Mouse (Mus musculus) granulocyte monocyte progenitor cell, adult 5-6 weeks (primary cell): ENCODE measurements at regions not wholly inside any gene's neighbourhood (a gene's known extent, or its start where the extent isn't known, plus 50 kb on each side); places are given as distances from the start of the nearest gene placed in this dataset.

Source experiments
- ATAC-seq: replicated peaks from 2 replicates; pipeline ENCODE4 v1.8.0; 2016; ENCODE audit warnings: mild to moderate bottlenecking, moderate TSS enrichment, inconsistent platforms; ENCODE audit not compliant: poor library complexity, severe bottlenecking

- ATAC-seq: no peak
Measured at GRCm38 (mm10) chr5:141136239-141136638, 105.1 kb upstream of the Sdk1 start.

- ATAC-seq: no peak
Measured at GRCm38 (mm10) chr5:141137716-141138115, 103.6 kb upstream of the Sdk1 start.

GRCm38 (mm10) chr5:141138771-141139360 lies 102.4 kb upstream of the Sdk1 start:
- no peak for ATAC-seq

GRCm38 (mm10) chr5:141139361-141139912 lies 101.9 kb upstream of the Sdk1 start:
- no peak for ATAC-seq

GRCm38 (mm10) chr5:141160391-141160790 lies 80.9 kb upstream of the Sdk1 start:
- no peak for ATAC-seq

- ATAC-seq: no peak
Measured at GRCm38 (mm10) chr5:141160956-141161355, 80.3 kb upstream of the Sdk1 start.

- ATAC-seq: no peak
Measured at GRCm38 (mm10) chr5:141182442-141182841, 58.8 kb upstream of the Sdk1 start.

GRCm38 (mm10) chr5:141189033-141189432 lies 52.3 kb upstream of the Sdk1 start:
- no peak for ATAC-seq
